Mouse (Mus musculus): Measurements from ENCODE around the gene Rgs9.
"Not testable (repeated sequence)": the region's sequence is repeated elsewhere in the genome, so short reads cannot be mapped to it uniquely, and the experiment has no call there.

Gene Rgs9

DNA sequence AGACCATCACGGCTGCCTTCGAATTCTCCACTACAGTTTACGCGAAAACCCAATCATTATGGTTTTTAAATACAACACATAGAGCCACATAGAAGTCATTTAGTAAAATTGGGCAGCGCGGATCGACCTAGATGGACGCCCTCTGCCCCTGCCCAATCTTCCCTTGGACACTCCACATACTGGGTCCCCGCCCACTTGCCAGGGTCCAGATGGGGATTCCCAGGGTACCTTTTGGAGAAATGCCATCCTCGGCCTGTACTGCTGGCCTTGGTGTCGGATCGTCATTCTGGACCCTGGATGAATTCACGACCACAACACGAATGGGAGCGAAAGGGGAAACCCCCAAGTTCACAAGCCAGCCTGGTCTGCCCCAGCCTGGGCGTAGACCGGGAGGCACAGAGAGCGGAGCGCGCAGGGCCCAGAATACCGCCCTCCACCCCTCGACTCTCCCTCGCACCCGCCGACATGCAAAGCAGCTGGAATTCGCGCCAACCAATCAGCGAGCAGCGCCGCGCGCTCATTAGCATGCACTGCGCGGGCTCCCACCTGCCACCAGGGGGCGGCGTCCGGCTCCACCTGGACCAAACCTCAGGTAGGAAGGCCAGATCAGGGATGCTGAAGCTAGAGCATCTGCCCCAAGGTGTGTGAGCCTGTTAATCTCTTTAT lies at the start of gene Rgs9:
Gene Rgs9 (minus strand): TSS at position 420 of the 666 bp plus-strand sequence.
- peak; percentile 90 for DNase-seq (ENCODE audit: inconsistent ontology term)

- peak; percentile 90 for DNase-seq (ENCODE audit: inconsistent ontology term)
Observed at GRCm38 (mm10) chr11:109347242-109347959, 49.5 kb upstream of the Rgs9 start.

- peak; percentile 77 for DNase-seq (ENCODE audit: inconsistent ontology term)
Observed at GRCm38 (mm10) chr11:109343991-109344599, 46.2 kb upstream of the Rgs9 start.

DNA sequence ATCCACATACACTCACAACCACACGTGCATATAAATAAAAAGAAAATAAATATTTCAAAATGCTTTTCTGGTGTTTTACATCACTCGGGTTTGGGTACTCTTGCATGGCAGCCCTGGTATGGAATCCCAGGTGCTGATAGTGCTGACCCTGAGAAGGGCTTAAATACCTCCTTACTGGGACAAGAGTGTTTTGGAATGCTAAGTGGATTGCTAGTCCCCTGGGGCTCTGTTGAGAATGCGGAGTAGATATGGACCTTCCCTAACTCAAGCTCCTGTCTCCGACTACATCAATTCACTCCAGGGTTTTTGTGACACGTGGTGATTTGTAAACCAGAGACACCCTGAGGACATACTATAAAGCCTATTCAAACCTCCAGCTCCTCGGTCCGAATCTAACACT lies 45.6 kb upstream of the Rgs9 start:
- DNase-seq (ENCODE audit: inconsistent ontology term), result no peak

GRCm38 (mm10) chr11:109342666-109343065 lies 44.7 kb upstream of the Rgs9 start:
- DNase-seq (ENCODE audit: inconsistent ontology term), result not testable (repeated sequence)

- no peak for DNase-seq (ENCODE audit: inconsistent ontology term)
Observed at GRCm38 (mm10) chr11:109340541-109340940, 42.6 kb upstream of the Rgs9 start.

DNA sequence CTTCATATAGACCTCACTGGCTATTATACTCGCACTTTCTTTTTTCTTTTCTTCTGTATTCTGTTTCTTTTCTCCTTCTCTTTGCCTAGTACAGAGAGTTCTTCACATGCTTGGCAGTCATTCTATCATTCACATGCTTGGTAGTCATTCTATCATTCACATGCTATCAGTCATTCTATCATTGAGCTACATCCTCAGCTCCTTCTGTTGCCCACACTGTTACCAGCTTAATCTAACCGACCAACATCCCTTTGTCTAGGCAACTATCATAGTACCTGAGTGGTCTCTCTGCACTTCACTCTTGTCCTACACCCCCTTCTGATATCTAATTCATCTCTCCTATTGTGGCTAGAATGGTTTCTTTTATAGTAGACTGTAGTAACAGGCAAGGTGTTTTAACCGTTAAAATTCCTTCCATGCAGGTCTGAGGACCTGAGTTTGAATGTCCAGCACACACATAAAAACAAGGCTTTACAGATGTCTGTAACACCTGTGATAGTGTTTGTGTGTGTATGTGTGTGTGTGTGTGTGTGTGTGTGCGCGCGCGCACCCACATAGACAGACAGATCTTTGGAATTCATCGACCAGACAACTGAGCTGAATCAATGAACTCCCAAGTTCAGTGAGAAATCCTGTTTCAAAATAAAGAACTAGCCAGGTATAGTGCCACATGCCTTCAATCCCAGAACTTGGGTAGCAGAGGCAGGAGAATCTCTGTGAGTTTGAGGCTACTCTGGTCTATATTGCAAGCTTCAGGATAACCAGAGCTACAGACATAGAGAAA lies 41.4 kb upstream of the Rgs9 start:
- DNase-seq (ENCODE audit: inconsistent ontology term), result no peak

DNA sequence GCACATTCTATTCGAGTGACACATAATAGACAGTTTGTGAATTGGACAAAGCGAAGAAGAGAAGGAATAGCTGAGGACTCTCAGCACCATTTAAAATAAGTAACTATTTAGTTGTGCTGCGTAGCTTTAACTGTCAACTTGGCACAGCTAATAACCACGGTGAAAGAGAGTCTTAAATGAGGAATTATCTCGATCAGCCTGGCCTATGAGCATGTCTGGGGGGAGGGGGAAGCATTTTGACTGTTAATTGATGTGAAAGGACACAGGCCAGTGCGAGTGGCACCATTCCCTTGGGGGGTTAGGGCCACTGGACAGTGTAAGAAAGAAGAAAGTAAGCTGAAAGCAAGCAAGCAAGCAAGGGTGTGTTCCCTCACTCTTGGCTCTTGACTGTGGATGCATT lies 38.0 kb upstream of the Rgs9 start:
- no peak for DNase-seq (ENCODE audit: inconsistent ontology term)

GRCm38 (mm10) chr11:109334773-109335172 lies 36.8 kb upstream of the Rgs9 start:
- no peak for DNase-seq (ENCODE audit: inconsistent ontology term)

GRCm38 (mm10) chr11:109332722-109333121 lies 34.8 kb upstream of the Rgs9 start:
- DNase-seq (ENCODE audit: inconsistent ontology term), result peak; percentile 61

GRCm38 (mm10) chr11:109331424-109331824 lies 33.5 kb upstream of the Rgs9 start:
- DNase-seq (ENCODE audit: inconsistent ontology term), result peak; percentile 92

- DNase-seq (ENCODE audit: inconsistent ontology term), result no peak
Observed at GRCm38 (mm10) chr11:109330706-109331393, 32.9 kb upstream of the Rgs9 start.

DNA sequence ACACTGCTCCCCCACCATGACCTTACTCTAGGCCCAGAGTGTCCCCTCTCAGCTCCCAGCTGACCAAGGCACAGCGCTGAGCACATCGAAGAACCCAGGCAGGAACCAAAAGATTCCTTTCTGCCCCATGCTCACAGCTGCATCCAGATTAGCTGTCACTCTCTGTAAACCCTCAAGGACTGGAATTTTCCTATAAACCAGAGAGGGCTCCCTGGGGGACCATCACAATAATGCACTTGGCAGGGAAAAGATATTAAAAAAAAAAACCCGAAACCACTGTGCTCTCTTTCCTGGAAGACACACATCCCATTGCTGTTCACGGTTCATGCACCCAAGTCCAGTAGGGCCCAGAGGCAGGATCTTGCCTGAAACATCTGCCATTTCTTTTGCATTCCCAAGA lies 31.4 kb upstream of the Rgs9 start:
- DNase-seq (ENCODE audit: inconsistent ontology term), result no peak

GRCm38 (mm10) chr11:109327952-109328351 lies 30.0 kb upstream of the Rgs9 start:
- DNase-seq (ENCODE audit: inconsistent ontology term), result no peak

DNA sequence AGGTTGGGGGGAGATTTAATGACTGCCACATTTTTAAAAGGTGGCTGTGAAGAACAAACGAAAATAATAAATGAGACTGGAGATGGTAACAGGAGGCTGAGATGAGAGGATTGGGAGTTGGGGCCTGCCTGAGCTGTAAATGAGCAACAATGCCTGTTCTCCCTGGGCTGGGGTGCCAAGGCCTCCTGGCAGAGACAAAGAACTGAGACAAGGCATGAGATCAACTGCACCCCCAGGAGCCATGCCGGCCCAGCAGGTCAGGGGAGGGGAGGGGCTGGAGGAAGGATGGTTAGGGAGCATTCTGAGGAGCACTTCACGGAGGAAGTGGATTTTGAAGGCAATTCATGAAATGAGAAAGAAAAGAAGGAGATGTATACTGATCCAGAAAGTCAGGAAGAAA lies 29.5 kb upstream of the Rgs9 start:
- DNase-seq (ENCODE audit: inconsistent ontology term), result no peak

- no peak for DNase-seq (ENCODE audit: inconsistent ontology term)
Observed at GRCm38 (mm10) chr11:109326270-109326669, 28.3 kb upstream of the Rgs9 start.

- DNase-seq (ENCODE audit: inconsistent ontology term), result peak; percentile 78
Observed at GRCm38 (mm10) chr11:109320361-109320933, 22.5 kb upstream of the Rgs9 start.

- DNase-seq (ENCODE audit: inconsistent ontology term), result no peak
Observed at GRCm38 (mm10) chr11:109319946-109320345, 22.0 kb upstream of the Rgs9 start.

GRCm38 (mm10) chr11:109319471-109319870 lies 21.5 kb upstream of the Rgs9 start:
- no peak for DNase-seq (ENCODE audit: inconsistent ontology term)

GRCm38 (mm10) chr11:109316921-109317320 lies 19.0 kb upstream of the Rgs9 start:
- peak; percentile 17 for DNase-seq (ENCODE audit: inconsistent ontology term)
